Mouse (Mus musculus) cerebellum, adult 11-12 months (tissue): Measurements from ENCODE around the gene Nt5c2.
"Not testable (repeated sequence)": the region's sequence is repeated elsewhere in the genome, so short reads cannot be mapped to it uniquely, and the experiment has no call there.

Experiments
- DNase-seq: peaks from one replicate; pipeline ENCODE4 v3.0.0; 2022

Nt5c2 gene

DNA sequence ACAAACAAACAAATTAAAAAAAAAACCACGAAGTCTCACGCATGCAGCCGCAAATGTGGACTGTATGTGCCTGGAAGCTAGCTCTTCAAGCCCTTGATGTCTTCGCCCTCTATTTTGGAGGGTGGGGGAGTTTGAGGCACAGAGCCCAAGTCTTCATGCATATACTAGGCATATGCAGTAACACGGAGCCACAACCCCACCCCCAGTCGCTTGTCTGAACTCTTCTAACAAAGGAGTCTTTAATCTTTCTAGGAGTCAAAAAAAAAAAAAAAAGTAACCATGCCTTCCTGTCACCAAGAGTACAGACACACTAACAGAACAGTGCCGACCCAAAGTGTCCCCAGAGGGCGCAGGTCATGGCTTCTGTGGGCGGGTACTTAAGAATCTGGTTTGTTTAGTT, 1.0 kb upstream of the Nt5c2 start:
- DNase-seq = peak; percentile 39

DNA sequence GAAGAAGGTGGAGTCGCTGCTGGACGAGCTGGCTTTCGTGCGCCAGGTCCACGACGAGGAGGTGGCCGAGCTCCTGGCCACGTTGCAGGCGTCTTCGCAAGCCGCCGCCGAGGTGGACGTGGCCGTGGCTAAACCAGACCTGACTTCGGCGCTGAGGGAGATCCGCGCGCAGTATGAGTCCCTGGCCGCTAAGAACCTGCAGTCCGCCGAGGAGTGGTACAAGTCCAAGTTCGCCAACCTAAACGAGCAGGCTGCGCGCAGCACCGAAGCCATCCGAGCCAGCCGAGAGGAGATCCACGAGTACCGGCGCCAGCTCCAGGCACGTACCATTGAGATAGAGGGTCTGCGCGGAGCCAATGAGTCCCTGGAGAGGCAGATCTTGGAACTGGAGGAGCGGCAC, 443 bp upstream of the Nt5c2 start:
- no peak for DNase-seq

DNA sequence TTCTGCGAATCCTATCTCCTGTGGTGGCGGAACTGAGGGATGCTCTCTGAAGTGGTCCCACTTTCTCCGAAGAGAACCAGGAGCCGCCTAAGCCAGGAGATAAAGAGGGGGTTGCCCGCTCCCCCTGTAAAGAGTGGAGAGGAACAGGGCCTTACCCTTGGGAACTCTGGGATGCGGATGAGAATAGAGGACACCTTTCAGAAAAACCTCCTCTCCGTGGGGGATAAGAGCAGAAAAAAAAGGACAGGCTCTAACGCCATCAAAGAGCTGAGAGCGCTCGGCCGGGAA, 850 bp downstream of the Nt5c2 start:
- no peak for DNase-seq

DNA sequence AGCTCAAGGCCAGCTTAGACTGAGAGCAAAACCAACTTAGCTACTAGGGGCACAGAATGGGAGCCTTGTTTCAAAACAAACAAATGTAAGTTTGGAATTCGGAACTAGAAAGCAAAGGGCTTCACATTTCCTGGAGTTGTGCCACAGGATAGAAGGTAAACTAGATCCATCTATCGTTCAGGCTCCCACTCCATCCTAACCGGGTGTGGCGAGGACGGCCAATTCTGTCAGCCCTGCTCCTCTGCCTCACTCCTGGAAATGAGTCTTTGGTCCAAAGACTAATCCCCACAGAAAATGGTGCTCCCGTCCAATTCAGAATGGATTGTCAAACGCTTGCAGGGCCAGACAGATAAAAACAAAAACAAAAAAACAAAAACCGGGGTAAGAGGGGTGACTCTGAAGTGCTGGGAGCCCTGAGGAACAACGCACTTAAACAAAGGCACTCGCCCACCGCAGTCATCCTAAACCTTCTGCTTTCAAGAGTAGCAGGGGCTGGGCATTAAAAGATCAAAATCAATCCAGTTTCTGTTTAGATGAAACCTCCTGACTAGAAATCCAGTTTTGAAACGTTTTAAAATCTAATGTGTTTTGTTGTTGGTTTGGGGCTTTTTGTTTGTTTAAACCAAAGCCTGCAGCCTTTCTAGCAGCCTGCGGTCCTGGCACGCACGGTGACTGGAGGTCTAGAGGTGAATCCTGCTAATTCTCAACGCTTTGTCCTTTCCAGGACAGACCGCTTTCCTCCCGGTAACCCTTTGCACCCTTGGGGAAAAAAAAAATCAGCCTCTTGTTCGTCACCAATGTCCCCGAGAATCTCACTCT, 1.4 kb downstream of the Nt5c2 start:
- no peak for DNase-seq

DNA sequence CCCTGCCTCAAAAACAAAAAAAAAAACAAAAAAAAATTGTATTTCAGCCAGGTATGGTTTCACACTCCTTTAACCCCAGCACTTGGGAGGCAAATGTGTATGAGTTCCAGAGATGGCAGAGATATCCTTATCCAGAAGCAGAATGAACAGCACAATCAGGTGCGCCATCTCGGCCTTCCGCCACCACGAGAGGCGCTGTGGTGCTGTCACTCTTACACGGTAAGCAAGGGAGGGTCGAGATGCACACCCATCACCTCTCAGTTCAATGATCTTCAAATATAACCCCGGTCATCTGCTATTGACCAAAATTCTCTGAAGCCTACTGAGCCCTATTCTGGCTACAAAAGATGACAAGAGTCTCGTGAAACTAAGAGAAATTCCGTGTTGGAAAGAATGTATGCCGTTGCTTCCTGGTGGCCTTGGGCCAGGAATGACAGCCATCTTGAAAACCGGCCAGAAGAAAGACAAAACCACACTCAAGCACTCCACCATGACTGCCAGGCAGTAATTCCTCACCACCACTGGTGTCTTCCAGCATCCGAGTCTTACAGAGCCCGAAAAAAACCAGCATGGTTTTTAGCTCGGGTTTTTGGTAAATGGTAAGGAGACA, 2.3 kb downstream of the Nt5c2 start:
- no peak for DNase-seq

DNA sequence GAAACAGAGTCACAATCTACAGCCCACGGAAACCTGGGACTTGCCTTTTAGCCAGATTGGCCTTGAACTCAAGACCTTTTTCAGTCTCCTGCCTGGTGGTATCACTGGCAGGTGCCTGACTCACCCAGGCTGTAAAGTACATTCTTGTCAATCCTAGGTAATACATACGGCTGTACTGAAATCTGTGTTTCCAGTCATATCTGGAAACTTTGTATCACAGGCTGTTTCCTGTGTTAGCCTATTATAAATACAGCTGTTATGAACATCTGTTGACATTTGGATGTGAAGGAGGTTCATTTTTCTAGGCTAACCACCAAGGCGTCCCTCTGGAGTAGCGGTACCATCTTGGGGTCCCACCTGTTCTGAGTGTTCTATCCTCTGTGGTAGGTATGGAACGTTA, 5.0 kb downstream of the Nt5c2 start:
- DNase-seq = no peak

DNA sequence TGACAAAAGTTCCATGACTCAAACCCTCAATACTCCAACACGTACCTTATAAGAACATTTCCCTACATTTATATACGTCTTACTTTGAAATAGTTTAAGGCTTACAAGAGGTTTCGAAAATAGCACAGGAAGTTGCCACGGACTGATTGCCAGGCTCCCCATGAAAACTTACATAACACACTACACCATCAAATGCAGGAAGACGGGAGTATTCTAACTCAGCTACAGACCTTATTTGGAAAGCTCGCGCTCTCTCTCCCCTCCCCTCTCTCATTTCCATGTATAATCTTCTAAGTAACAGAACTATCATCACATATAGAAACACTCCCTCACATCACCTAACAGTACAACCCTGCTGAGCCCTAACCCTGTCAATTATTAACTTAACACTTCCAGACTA, 5.5 kb downstream of the Nt5c2 start:
- DNase-seq = no peak

DNA sequence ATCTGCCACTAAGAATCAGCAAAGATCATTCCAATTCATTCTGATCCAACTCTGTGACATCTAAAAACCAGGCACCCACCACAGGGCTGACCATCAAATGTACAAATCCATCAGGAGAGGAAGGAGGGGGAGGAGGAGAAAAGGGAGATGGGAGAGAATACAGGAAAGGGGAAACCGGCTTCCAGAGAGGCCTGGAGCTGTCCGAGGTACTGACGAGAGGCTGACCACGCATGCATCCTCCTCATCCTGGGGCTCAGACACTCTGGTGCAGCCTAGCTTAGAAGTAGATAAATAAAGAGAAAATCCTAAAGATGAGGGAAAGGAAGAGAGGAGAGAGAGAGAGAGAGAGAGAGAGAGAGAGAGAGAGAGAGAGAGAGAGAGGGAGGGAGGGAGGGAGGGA, 8.6 kb downstream of the Nt5c2 start:
- DNase-seq = no peak

DNA sequence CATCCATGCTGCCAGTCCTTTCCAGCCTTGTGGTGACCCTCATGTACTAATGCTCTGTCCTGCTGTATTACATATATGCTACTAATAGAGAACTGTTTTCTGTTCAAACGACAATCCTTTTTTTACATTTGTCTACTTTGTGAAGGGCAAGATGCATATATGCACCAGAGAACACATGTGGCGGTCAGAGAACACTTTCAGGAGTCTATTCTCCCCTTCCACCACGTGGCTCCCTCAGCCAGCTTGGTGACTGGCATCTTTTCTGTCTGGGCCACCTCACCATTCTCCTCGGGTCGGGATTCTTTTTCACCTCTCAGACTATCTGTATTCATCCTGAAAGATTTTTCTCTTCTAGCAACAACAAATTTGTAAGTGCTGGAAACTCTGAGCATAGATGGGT, 9.1 kb downstream of the Nt5c2 start:
- no peak for DNase-seq

DNA sequence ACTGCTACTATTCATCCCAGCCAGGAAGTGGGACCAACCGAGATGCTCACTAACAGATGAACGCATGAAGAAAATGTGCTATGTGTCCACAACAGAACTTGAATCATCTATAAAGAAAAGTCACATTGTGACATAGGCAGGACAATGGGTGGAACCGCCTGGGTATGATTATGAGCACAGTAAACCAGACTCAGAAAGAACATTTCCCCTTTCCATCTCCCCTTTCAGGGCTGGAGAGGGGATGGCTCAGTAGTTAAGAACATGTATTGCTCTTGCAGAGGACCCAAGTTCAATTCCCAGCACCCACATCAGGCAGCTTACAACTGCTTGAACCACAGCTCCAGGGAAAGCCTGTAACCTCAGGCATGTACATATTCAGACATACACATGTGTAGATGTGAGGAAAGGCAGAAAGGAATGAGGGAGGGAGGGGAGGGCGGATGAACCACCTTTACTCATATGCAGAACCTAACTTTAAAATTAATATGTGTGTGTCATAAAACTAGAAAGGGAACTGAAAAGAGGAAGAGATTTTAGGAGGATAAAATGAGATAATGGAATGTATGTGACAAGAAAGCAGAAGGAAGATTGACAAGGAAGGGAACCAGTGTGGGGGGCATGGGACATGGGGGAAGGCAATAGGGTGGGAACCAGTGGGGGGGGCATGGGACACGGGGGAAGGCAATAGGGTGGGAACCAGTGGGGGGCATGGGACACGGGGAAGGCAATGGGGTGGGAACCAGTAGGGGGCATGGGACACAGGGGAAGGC, 11.0 kb downstream of the Nt5c2 start:
- DNase-seq = no peak

DNA sequence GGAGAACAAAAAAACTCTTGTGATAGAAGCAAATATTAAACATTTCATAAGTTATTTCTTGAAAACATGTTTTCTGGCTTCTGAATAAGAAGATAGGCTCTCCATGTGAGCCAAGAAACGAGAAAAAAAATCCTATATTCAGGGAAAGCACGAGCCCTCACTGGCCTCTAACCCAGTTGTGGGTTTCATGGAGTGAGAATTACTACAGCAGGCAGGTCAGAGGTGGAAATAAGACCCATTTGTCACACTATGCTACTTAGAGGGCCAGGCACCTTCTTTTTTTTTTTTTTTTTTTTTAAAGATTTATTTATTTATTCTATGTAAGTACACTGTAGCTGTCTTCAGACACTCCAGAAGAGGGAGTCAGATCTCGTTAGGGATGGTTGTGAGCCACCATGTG, 14.6 kb downstream of the Nt5c2 start:
- not testable (repeated sequence) for DNase-seq

DNA sequence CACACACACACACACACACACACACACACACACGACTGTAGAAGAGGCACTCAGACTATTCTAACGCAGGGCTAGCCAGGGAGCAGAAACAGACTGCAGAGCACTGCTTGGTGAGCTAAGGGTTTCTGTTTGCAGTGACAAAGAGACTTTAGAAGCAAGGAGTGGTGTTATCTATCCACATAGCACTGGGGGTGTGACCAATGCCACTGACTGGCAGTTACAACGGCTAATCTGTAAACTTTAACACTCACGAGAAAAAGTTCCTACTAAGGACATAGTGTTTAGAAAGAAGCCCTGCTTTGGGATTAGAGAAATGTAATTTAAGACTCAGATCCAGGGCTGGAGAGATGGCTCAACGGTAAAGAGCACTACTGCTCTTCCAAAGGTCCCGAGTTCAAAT, 15.2 kb downstream of the Nt5c2 start:
- DNase-seq = no peak

DNA sequence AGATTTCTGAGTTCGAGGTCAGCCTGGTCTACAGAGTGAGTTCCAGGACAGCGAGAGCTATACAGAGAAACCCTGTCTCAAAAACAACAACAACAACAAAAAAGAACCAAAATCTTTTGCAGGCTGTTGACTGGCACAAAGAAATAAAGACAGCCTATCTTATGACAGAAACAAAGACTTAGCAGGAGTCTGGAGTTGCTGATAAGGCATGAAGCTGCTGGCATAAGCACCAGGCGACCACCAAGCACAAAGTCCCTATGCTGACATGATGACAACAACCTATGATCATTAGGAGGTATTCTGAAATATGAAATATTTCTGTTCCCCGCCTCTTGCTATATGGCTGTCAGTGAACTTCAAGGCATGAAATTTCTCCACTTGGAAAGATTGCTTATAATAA, 16.0 kb downstream of the Nt5c2 start:
- no peak for DNase-seq

DNA sequence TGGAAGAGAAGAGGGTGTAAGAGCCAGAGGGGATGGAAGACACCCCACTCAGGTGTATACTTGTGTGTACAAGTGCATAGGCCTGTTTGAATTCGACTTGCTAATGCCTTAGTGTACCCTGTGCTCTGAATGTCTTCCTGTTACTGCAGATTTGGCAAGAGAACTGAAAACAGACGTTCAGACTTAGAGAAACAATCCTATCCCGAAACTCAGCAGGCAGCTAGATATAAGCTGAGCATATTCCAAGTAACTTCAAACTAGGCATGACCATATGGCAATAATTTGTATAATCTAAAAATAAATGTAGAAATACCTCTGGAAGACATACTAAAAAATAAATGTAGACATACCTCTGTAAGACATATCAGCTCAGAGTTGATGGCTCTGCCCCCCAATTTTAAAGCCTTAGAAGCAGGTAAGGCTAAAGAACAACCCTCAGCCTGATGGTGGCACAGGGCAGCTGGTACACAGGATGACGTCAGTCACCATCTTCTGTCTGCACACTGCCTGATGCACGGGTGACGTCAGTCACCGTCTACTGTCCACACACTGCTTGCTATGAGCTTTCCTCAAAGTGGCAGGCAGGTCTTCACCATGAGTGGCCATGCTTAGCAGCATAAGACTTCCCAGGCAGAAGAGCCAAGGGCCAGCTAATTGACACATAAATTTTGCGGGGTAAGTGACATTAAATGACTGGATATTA, 16.6 kb downstream of the Nt5c2 start:
- no peak for DNase-seq

DNA sequence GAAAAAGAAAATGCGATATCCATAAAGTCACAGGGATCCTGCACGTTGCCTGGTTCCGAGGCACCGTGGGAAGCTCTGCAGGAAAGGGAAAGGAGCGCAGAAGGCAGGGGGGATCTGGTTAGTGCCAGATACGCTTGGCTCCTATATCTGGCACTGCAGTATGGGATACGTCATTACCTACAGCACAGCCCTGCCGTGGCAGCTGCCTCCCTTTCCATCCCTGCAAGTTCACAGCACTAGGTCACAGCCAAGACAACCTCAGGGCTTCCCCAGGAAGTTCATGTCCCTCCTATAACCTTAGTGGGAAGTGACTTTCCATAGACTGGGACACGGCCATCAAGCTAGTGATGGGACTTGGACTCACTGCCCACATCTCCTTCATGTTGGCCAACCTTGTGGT, 18.9 kb downstream of the Nt5c2 start:
- DNase-seq = peak; percentile 52

DNA sequence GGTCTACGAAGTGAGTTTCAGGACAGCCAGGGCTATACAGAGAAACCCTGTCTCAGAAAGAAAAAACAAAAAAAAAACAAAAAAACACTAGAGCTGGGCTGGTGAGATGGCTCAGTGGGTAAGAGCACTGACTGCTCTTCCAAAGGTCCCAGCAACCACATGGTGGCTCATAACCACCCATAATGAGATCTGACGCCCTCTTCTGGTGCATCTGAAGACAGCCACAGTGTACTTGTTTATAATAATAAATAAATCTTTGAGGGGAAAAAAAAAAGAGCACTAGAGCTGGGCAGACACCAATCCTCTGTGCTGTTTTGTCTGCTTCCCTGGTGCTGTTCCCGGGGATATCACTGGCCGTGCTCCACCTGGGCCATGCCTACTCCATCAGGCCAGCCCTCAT, 22.6 kb downstream of the Nt5c2 start:
- DNase-seq = not testable (repeated sequence)

DNA sequence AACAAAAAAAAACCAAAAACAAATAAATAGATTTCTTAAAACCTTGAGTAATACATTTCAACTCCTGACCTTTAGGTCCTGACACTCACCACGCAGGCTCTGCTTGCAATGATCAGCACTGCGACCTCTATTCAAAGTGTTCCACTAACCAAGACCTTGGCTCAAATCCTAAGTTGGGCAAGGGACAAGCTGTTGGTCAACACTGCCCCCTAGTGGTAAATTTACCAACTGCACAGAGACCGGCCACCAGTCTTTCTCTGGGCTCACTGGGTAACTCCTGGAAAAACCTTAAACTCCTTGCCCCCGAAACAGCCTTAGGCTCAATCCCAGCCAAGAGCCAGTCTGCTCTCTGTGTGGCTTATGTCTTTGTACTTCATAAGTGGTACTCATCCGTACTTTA, 23.8 kb downstream of the Nt5c2 start:
- peak; percentile 75 for DNase-seq

DNA sequence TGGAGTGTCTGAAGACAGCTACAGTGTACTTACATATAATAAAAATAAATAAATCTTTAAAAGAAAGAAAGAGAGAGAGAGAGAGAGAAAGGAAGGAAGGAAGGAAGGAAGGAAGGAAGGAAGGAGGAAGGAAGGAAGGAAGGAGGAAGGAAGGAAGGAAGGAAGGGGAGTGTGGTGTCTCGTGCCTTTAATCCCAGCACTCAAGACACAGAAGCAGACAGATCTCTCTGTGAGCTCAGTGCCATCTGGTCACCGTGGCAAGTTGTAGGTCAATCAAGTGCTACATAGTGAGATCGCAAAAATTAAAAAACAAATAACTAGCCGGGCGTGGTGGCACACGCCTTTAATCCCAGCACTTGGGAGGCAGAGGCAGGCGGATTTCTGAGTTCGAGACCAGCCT, 24.3 kb downstream of the Nt5c2 start:
- DNase-seq = not testable (repeated sequence)

DNA sequence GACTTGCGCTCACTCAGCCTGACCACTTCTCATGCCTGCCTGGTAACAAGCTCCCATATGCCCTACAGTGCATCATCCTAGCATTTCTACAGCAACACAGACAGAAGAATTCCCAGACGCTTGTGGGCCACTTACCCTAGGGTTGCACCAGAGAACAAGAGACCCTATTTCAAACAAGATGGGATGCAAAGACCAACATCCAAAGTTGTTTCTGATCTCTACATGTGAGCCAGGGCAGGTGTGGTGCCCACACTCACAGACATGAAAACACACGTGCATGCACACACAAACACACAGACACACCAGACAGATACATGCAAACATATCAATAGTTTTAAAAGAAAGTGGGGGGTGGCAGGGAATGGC, 24.8 kb downstream of the Nt5c2 start:
- DNase-seq = no peak

DNA sequence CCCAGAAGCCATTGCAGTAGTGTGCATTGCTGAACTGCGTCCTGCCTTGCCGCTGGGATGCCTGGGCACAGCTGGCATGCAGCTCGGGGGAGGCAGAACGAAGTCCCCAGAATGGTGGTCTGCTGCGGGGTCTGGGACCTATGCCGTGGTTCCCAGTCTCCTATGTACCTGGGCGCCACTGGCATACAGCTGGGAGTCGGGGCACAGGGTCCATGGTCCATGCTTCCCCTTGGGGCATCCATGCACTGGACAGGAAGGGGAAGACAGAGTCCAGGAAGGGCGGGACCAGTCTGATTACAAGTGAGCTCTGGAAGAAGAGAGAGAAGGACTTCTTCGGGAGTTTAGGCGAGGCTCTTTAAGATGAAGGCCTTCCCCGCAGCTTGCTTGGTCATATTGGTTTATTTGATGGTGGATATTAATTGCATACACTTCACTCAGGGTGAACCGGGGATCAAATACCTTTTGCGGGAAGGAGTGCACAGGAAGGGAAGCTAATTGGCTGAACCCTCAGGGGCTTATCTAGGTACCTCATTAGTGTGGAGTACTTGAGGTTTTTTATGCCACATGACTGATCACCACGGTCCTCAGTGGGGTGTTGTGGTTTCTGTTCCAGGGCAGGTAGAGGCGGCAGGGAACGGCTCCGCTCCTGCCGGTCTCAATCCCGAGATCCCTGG, 25.3 kb downstream of the Nt5c2 start:
- DNase-seq = no peak

DNA sequence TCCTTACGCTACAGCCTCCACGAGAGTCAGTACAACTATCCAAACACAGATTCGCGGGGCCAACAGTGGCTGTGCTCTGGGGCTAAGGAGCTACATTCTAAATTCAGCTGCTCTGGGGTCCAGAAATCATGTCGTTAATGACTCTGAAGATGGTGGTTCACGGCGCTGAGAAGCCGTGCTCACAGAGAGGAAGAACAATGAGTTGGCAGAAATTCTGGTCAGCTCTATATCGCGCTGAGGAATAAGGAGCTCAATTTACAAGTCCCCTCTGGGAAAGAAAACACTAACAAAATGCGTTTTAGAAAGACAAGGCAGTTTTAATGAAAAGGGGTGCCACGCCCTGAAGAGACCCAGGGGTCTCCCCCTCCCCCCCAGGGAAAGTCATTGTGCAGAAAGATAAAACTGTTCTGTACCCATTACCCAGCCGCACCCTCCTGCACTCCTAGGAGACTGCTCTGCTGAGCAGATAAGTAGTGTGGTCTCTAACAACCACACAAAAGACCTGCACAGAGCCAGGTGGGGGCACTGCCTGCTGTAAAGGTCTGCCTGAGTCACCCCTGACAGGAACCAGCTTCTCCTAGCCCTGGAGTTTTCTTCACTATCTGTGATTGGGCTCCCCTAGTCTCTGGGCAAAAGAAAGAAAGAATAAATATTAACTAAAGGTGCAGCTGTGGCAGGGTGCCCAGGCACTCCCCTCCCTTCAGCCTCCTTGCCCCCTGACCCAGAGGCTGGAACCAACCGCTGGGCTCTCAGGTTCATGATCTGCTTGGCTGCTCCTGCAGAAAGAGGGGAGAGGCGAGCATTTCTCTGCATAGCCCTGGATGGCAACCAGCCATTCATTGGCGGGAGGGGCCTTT, 26.5 kb downstream of the Nt5c2 start:
- DNase-seq = no peak

DNA sequence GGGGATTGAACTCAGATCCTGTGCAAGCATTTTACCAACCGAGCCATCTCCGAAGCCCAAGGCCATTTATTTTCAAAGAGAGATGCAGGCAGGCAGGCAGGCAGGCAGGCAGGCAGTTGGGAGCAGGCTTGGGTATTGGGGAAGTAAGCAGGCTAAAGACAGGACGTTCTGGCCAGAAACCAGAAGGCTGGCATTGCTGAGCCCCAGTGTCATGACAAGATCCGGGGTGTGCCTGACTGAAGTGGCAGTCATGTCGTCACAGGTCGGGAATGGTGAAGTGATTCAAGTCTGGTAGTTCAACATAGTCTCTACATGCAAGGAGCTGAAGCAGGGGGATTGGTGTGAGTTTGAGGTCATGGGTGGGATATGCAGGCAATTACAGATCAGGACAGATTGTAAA, 27.3 kb downstream of the Nt5c2 start:
- DNase-seq = no peak
